Mouse (Mus musculus): ENCODE data around the gene Fbxo30. TPM values are rescaled to one million over a fixed set of nuclear protein-coding genes. Genes with fewer than 3 reads are reported as not detected.
A peak's percentile ranks its signal among the peaks of the same experiment; 100 is the strongest.
"Not testable (repeated sequence)": the region's sequence is repeated elsewhere in the genome, so short reads cannot be mapped to it uniquely, and the experiment has no call there.

Gene Fbxo30
- polyA plus RNA-seq (2015; fragmentation: Nextera tagmentation; extraction: Ambion mirVana) = 17.2 and 17.8 TPM in 2 replicates

DNA sequence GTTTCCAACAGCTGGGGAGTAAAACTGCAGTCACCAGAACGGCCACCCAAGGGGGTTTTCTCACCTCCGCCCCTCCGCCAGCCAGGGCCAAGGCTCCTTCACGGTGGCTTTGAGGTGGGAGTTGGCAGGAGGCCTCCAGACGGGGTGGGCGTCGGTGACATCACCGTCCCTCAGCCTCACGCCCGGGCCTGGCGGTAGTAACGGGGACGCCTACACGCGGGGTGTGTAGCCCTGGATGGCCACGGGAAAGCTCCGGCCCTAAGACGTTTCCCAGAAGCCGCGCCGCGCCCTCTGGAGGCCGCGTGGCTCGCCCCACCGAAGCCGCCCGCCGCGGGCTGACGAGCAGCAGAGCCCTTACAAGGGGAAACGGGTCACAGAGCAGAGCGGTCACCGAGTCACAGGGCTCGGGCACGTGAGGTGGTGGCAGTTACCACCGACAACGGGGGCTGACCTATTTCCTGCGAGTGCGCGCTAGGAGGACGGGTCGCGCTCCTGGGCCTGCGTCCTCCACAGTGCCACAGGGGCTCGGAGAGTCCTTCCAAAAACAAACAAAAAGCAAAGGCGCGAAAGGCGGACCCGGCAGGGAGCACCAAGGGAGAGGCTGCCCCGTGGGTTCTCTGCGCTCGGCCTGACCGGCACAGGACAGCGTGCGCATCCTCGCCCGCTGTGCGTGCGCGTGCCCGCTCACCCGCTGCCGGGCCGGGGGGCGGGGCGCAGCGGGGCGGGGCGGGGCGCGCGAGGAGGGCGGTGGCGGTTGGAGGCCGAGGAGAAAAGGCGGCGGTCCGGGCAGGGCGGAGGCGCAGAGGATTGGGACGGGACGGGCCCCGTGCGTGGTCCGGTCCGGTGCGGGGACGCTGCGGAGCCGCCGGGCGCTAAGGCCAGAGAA, at the start of gene Fbxo30:
Gene Fbxo30, plus strand, starts transcription at position 753 of the 886 bp plus-strand sequence.
- DNase-seq (ENCODE audit: low spot score) (peak; percentile 95), ATAC-seq (peak; percentile 96)
- H3K27me3 ChIP-seq (replicated peaks; ENCODE audit: insufficient read depth, low read length) = no peaks in the 10 kb centered on the region
- H3K9me3 ChIP-seq (ENCODE audit: low read length) = no peaks in the 10 kb centered on the region
- peak within 1 kb of the TSS; percentile 96 for H3K4me2 ChIP-seq (replicated peaks; ENCODE audit: low read depth, low read length)
- peak; percentile 80 for TF ChIP-seq CTCF (IDR thresholded peaks at IDR 0.05)
- TF ChIP-seq EP300 (IDR thresholded peaks at IDR 0.05) = no peak
- no peaks in the 10 kb centered on the region for H3K36me3 ChIP-seq (ENCODE audit: insufficient read depth, low read length)
- H3K4me1 ChIP-seq (ENCODE audit: insufficient read depth, low read depth, low read length) = peaks cover 5% of the 10 kb centered on the region; the same call in 1 of the 2 replicates
- H3K9ac ChIP-seq (replicated peaks; ENCODE audit: low read depth) = peak within 1 kb of the TSS; percentile 90
- H3K4me3 ChIP-seq (ENCODE audit: low read depth, low read length) = peak within 1 kb of the TSS; percentile 92
- H3K27ac ChIP-seq (ENCODE audit: low read length) = peak within 1 kb of the TSS; percentile 91
- WGBS = under 1% methylated on average over 54 of the region's 93 CpGs

DNA sequence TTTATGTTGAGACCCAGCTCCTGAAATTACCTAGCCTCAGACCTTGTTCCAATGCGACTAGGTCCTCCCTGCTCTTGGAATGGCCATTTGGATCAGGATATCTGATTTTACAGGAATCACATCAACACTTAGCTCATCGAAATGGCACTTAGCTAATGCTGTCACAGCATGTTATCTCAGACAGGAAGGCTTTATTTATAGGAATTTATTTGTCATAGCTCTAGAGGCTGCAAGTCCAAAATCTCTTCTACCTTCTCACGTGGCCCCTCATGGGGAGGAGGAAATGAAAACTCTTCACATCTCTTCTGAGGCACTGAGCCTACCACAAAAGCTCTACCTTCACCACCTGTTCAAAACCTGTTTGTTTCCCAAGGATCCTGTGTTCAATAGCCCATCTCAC, 47.9 kb upstream of the Fbxo30 start:
- no peaks in the 10 kb centered on the region for H3K27me3 ChIP-seq (replicated peaks; ENCODE audit: insufficient read depth, low read length)
- DNase-seq (ENCODE audit: low spot score) = peak; percentile 16
- 39% methylated on average over 3 of the region's 3 CpGs for WGBS
- no peaks in the 10 kb centered on the region for H3K9me3 ChIP-seq (ENCODE audit: low read length)
- no peak overlapping the region for H3K4me2 ChIP-seq (replicated peaks; ENCODE audit: low read depth, low read length)
- TF ChIP-seq CTCF (IDR thresholded peaks at IDR 0.05) (no peak), EP300 (IDR thresholded peaks at IDR 0.05) (peak; percentile 25; the same call in 1 of the 2 replicates)
- no peak overlapping the region for H3K4me3 ChIP-seq (ENCODE audit: low read depth, low read length)
- no peaks in the 10 kb centered on the region for H3K36me3 ChIP-seq (ENCODE audit: insufficient read depth, low read length)
- H3K27ac ChIP-seq (ENCODE audit: low read length) = no peak overlapping the region
- no peak for ATAC-seq
- no peak overlapping the region for H3K9ac ChIP-seq (replicated peaks; ENCODE audit: low read depth)
- peaks cover 4% of the 10 kb centered on the region; the same call in 1 of the 2 replicates for H3K4me1 ChIP-seq (ENCODE audit: insufficient read depth, low read depth, low read length)

DNA sequence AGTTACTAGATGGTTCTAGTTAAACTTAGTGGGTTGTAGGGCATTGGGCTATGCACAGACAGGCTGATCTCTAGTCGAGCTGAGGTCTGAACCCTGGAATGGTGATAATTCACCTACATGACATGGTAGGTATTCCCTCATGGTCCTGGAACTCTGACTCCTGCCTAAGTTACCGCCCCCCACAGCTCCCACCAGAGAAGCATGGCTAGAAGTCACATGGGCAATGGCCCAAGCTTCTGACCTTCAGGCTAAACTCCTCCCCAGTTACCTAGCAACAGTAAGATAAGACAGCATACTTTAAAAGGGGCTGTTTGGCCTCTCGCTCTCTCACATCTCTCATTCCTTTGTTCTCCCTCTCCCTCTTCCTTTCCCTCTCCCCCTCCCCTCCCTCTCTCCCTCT, 38.1 kb upstream of the Fbxo30 start:
- not testable (repeated sequence) for H3K27ac ChIP-seq (ENCODE audit: low read length); H3K27me3 ChIP-seq (replicated peaks; ENCODE audit: insufficient read depth, low read length); DNase-seq (ENCODE audit: low spot score); H3K4me2 ChIP-seq (replicated peaks; ENCODE audit: low read depth, low read length); ATAC-seq; H3K9me3 ChIP-seq (ENCODE audit: low read length); H3K4me1 ChIP-seq (ENCODE audit: insufficient read depth, low read depth, low read length); H3K4me3 ChIP-seq (ENCODE audit: low read depth, low read length); H3K36me3 ChIP-seq (ENCODE audit: insufficient read depth, low read length); H3K9ac ChIP-seq (replicated peaks; ENCODE audit: low read depth)
- 42% methylated on average over 3 of the region's 3 CpGs for WGBS

DNA sequence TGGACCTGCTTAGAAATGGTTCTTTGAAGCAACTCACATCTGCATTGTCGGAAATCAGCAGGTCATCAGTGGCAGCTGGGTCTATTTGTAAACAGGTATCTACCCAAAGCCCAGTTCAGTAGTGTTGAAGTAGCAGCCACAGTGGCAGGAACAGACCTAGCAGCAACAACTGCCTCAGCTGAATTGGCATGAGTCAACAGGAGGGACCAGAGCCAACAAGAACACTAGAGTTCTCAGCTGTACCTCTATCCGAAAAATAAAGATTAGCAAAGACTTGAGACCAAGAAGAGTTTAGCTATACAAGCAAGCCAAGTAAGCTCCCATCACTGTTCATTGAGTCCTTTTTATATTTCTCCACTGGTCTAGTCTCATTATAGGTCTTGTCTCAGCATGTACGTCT, 32.9 kb upstream of the Fbxo30 start:
- Histone ChIP-seq H3K36me3 (ENCODE audit: insufficient read depth, low read length) (no peaks in the 10 kb centered on the region), H3K27ac (ENCODE audit: low read length) (no peak overlapping the region), H3K27me3 (replicated peaks; ENCODE audit: insufficient read depth, low read length) (no peaks in the 10 kb centered on the region), H3K9ac (replicated peaks; ENCODE audit: low read depth) (no peak overlapping the region), H3K4me1 (ENCODE audit: insufficient read depth, low read depth, low read length) (no peaks in the 10 kb centered on the region), H3K4me2 (replicated peaks; ENCODE audit: low read depth, low read length) (no peak overlapping the region), H3K9me3 (ENCODE audit: low read length) (no peaks in the 10 kb centered on the region), H3K4me3 (ENCODE audit: low read depth, low read length) (no peak overlapping the region)
- TF ChIP-seq EP300 (IDR thresholded peaks at IDR 0.05) (no peak), CTCF (IDR thresholded peaks at IDR 0.05) (no peak)
- ATAC-seq (no peak), DNase-seq (ENCODE audit: low spot score) (no peak)
- WGBS = 78% methylated on average over 3 of the region's 3 CpGs

DNA sequence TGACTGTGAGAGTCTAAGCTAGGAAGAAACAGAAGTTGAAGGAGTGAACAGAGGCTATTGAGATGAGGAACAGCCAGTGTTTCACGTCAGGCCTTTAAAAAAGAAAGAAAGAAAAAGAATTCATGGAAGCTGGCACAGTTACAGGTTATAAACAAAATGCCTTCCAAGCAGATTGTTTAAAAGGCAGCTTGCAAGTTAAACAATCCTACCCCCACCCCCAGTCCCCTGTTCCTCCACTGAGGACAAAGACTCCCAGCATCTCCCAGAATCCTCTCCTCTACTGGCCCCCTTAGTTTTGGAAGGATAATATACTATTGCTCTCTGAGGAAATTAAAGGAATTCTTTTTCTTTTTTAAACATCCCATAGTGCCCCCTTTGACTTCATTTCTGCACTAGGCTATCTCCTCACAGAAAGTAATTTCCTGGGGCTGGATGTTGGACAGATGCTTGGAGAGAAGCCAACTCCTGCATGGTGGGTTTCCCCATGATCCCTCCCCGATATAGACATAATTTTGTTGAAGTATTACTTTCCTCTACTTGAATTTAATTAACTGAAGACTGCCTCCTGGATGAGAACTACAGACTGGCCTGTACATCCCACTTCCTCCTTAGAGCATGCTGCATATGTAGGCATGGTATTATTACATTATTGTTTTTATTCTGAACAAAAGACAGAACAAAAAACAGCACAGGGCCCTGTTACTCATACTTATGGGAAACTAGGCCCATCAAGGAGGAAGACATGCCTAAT, 30.7 kb upstream of the Fbxo30 start:
- Histone ChIP-seq H3K27me3 (replicated peaks; ENCODE audit: insufficient read depth, low read length) (no peaks in the 10 kb centered on the region), H3K4me3 (ENCODE audit: low read depth, low read length) (no peak overlapping the region), H3K4me2 (replicated peaks; ENCODE audit: low read depth, low read length) (no peak overlapping the region), H3K4me1 (ENCODE audit: insufficient read depth, low read depth, low read length) (no peaks in the 10 kb centered on the region), H3K9me3 (ENCODE audit: low read length) (no peaks in the 10 kb centered on the region), H3K36me3 (ENCODE audit: insufficient read depth, low read length) (no peaks in the 10 kb centered on the region), H3K9ac (replicated peaks; ENCODE audit: low read depth) (no peak overlapping the region), H3K27ac (ENCODE audit: low read length) (no peak overlapping the region)
- DNase-seq (ENCODE audit: low spot score) = peak; percentile 37
- no peak for TF ChIP-seq CTCF (IDR thresholded peaks at IDR 0.05)
- TF ChIP-seq EP300 (IDR thresholded peaks at IDR 0.05) = peak; percentile 25; the same call in 1 of the 2 replicates
- no peak for ATAC-seq
- 24% methylated on average over 2 of the region's 2 CpGs for WGBS

DNA sequence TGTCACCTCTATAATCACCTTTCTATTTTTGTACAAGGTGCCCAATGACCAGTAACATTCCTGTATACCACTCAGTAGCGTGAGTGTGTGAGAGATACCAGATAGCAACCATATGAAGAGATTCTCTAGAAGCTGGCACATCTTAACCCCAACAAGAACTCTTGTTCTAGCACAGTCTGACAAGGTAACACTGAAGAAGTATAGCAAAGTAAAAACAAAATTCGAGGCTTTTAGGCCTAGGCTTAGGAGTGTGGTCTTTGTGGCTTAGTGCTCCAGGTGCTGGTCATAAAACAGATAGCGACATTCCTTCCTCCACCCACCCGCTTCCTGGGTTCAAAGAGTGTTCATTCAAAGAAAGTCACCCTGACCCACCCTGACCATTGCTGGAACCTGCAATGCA, 27.5 kb upstream of the Fbxo30 start:
- not testable (repeated sequence) for H3K4me2 ChIP-seq (replicated peaks; ENCODE audit: low read depth, low read length); H3K36me3 ChIP-seq (ENCODE audit: insufficient read depth, low read length); H3K27me3 ChIP-seq (replicated peaks; ENCODE audit: insufficient read depth, low read length); ATAC-seq; H3K4me1 ChIP-seq (ENCODE audit: insufficient read depth, low read depth, low read length); H3K4me3 ChIP-seq (ENCODE audit: low read depth, low read length); H3K27ac ChIP-seq (ENCODE audit: low read length); DNase-seq (ENCODE audit: low spot score); H3K9ac ChIP-seq (replicated peaks; ENCODE audit: low read depth); H3K9me3 ChIP-seq (ENCODE audit: low read length)
- 85% methylated on average over 4 of the region's 4 CpGs for WGBS
